7 mouse cellular contexts compared by ENCODE assay signal in genomic region chr8:8488695-8489571, GRCm38 (mm10).
DNase-seq lines count a peak whose midpoint lies in the region; ATAC-seq and TF ChIP-seq lines count a peak whose summit lies in the region.

No protein-coding gene starts in this region.

- 3% methylated on average over 26 of the region's 26 CpGs for WGBS in forebrain, embryonic 11.5 days
- WGBS in midbrain, embryonic 10.5 days: 3% methylated on average over 26 of the region's 26 CpGs

- DNase-seq in G1E (ENCODE audit: low spot score): peak; percentile 5
- peak; percentile 30 for DNase-seq in c-Kit-positive CD71-negative TER-119-negative erythroid progenitor cells, embryonic 14.5 days (ENCODE audit: low read depth)
- peak; percentile 58 for DNase-seq in forebrain, embryonic 11.5 days (ENCODE audit: low spot score)
- DNase-seq in heart, postnatal 25 days (ENCODE audit: low spot score): peak; percentile 53
- DNase-seq in left cerebral cortex, postnatal 10 days (ENCODE audit: extremely low spot score in 1 of 2, low spot score in 2 of 2): peak; percentile 30 to 78
- peak; percentile 65 for DNase-seq in midbrain, embryonic 10.5 days (ENCODE audit: low spot score)
- peak; percentile 65 for DNase-seq in urinary bladder, postnatal 14 days (ENCODE audit: low spot score)

- peaks cover 18% of the 10 kb centered on the region for H3K27me3 ChIP-seq in G1E (ENCODE audit: insufficient read depth, low read length)
- peaks cover 6% of the 10 kb centered on the region for H3K27me3 ChIP-seq in forebrain, embryonic 11.5 days (ENCODE audit: control insufficient read depth, insufficient read depth, low read length)
- H3K27me3 ChIP-seq in midbrain, embryonic 10.5 days (ENCODE audit: low read depth, poor library complexity, severe bottlenecking): peaks cover 79% of the 10 kb centered on the region

- peak overlapping the region; percentile 38; the same call in 1 of the 2 replicates for H3K4me2 ChIP-seq in forebrain, embryonic 11.5 days (ENCODE audit: low read depth, low read length, severe bottlenecking)

- H3K4me3 ChIP-seq in G1E (ENCODE audit: low read depth, low read length): peak overlapping the region; percentile 30
- peak overlapping the region; percentile 1; the same call in 1 of the 2 replicates for H3K4me3 ChIP-seq in forebrain, embryonic 11.5 days (ENCODE audit: low read depth, low read length)
- H3K4me3 ChIP-seq in midbrain, embryonic 10.5 days: peak overlapping the region; percentile 45

- peak; percentile 69 for ATAC-seq in G1E (ENCODE audit: extremely low read depth, insufficient number of reproducible peaks, low FRiP score, poor library complexity, severe bottlenecking)
- ATAC-seq in forebrain, embryonic 11.5 days (replicated peaks; ENCODE audit: low FRiP score): peak; percentile 38

- no peak overlapping the region; the same call in 1 of the 2 replicates for H3K27ac ChIP-seq in forebrain, embryonic 11.5 days (ENCODE audit: low read depth, low read length)
- H3K27ac ChIP-seq in midbrain, embryonic 10.5 days (replicated peaks): peak overlapping the region; percentile 84

- no peaks in the 10 kb centered on the region for H3K36me3 ChIP-seq in G1E (replicated peaks)
- H3K36me3 ChIP-seq in forebrain, embryonic 11.5 days (ENCODE audit: control insufficient read depth, insufficient read depth, low read length): no peaks in the 10 kb centered on the region
- H3K36me3 ChIP-seq in midbrain, embryonic 10.5 days: no peaks in the 10 kb centered on the region

- no peak for TF ChIP-seq CTCF in G1E (IDR thresholded peaks at IDR 0.05; ENCODE audit: low read depth, low read length)

- intact Hi-C loops in heart, postnatal 25 days (cut with DNase I): loop anchor here (10.0 kb wide), 1 partner anchor 506 kb away; no protein-coding TSS in a partner anchor
- intact Hi-C loops in left cerebral cortex, postnatal 10 days (cut with DNase I): no loop called here

- no peaks in the 10 kb centered on the region for H3K9me3 ChIP-seq in G1E (replicated peaks)
- H3K9me3 ChIP-seq in forebrain, embryonic 11.5 days (ENCODE audit: control insufficient read depth, low read length): no peaks in the 10 kb centered on the region
- H3K9me3 ChIP-seq in midbrain, embryonic 10.5 days (replicated peaks): no peaks in the 10 kb centered on the region

- peaks cover 30% of the 10 kb centered on the region for H3K4me1 ChIP-seq in G1E (ENCODE audit: insufficient read depth, low read depth, low read length)
- H3K4me1 ChIP-seq in forebrain, embryonic 11.5 days (replicated peaks; ENCODE audit: control insufficient read depth, insufficient read depth, low read length): peaks cover 27% of the 10 kb centered on the region
- peaks cover 72% of the 10 kb centered on the region for H3K4me1 ChIP-seq in midbrain, embryonic 10.5 days

- peak overlapping the region; percentile 40 for H3K9ac ChIP-seq in forebrain, embryonic 11.5 days (ENCODE audit: low read length)

Comparison
In these comparisons a context has a peak if more than half of its experiments do, and no peak if none do; other contexts are left out.
1. DNase-seq: peak in every context shown above with its lines; median percentile 65 in midbrain, embryonic 10.5 days; 65 in urinary bladder, postnatal 14 days; 58 in forebrain, embryonic 11.5 days; 54 in left cerebral cortex, postnatal 10 days; 53 in heart, postnatal 25 days; 30 in c-Kit-positive CD71-negative TER-119-negative erythroid progenitor cells, embryonic 14.5 days; 5 in G1E.